Mouse (Mus musculus) brain, embryonic 14.5 days (tissue): ENCODE data around the gene Tmem184a.

Source experiments
- CTCF ChIP-seq: fragments of 200-500 bp; IDR thresholded peaks from 2 replicates; pipeline ENCODE4 v1.5.1; 2012; ENCODE audit warnings: inconsistent platforms, mild to moderate bottlenecking, moderate library complexity, borderline replicate concordance; ENCODE audit not compliant: insufficient read depth, insufficient read length; ENCODE audit errors: extremely low read depth
- POLR2A ChIP-seq: fragments of 200-500 bp; IDR thresholded peaks from 2 replicates; pipeline ENCODE4 v1.6.1; 2012; ENCODE audit warnings: mild to moderate bottlenecking, inconsistent platforms, borderline replicate concordance; ENCODE audit not compliant: poor library complexity, insufficient read depth, insufficient read length, severe bottlenecking; ENCODE audit errors: extremely low read depth

DNA sequence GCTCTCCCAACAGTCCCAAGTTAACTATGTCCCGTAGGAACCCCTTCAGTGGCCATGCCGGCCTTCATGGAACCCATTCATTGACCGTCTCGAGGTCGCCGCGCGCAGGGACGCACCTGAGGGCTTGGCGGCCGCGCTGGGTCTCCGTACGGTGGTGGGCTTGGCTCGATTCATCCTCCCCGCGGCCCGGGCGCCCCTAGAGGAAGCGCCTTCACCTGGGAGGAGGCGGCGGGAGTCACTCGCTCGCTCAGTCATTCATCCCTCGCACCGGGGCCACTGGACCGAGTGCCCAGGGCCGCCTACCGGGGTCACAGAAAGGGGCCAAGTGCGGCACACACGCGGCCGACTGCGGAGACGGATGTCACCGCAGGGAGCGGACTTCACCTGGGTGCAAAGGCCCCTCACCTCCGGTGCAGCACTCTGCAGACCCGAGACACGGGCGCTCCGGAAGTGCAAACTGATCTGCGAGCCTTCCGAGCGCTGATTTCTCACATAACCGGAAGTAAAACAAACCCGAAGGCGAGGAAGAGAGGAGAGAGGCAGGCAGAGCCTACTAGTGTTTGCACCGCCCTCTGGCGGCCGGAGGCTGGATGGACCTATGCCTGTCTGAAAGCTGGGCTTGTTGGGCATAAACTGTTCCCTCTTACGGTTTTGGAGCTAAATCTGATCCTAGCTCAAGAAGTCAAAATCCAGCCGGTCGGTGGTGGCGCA, 44.3 kb downstream of the Tmem184a start, which contains the start of gene Ints1:
- TF ChIP-seq CTCF (peak; percentile 99), POLR2A (peak; percentile 42; the same call in 1 of the 2 replicates)
